Mouse (Mus musculus) forebrain, embryonic 16.5 days (tissue): ENCODE measurements at regions not wholly inside any gene's neighbourhood (a gene's known extent, or its start where the extent isn't known, plus 50 kb on each side); places are given as distances from the start of the nearest gene placed in this dataset.

Experiments
- ATAC-seq: fragments of 200-750 bp; cut with Nextera tagmentation; 2 replicates; pipeline ENCODE4 v1.8.0; 2017; ENCODE audit warnings: mild to moderate bottlenecking, moderate library complexity
- H3K27ac ChIP-seq: fragments of 300-500 bp; sonication (generic); 2 replicates; pipeline ENCODE4 v1.5.1; 2014; ENCODE audit warnings: low read length, control low read depth
- H3K27me3 ChIP-seq: fragments of 300-500 bp; sonication (generic); replicated peaks from 2 replicates; pipeline ENCODE4 v1.6.1; 2014; ENCODE audit warnings: low read length; ENCODE audit not compliant: control insufficient read depth, insufficient read depth
- H3K36me3 ChIP-seq: fragments of 300-500 bp; sonication (generic); 2 replicates; pipeline ENCODE4 v1.6.1; 2014; ENCODE audit not compliant: control insufficient read depth, insufficient read depth
- H3K4me1 ChIP-seq: fragments of 300-500 bp; sonication (generic); replicated peaks from 2 replicates; pipeline ENCODE4 v1.6.1; 2014; ENCODE audit warnings: low read length; ENCODE audit not compliant: control insufficient read depth, insufficient read depth
- H3K4me2 ChIP-seq: fragments of 300-500 bp; sonication (generic); 2 replicates; pipeline ENCODE4 v1.6.1; 2014; ENCODE audit warnings: mild to moderate bottlenecking, low read length, control low read depth
- H3K4me3 ChIP-seq: fragments of 300-500 bp; sonication (generic); replicated peaks from 2 replicates; pipeline ENCODE4 v1.5.1; 2014; ENCODE audit warnings: mild to moderate bottlenecking, low read length, control low read depth
- H3K9ac ChIP-seq: fragments of 300-500 bp; sonication (generic); replicated peaks from 2 replicates; pipeline ENCODE4 v1.6.1; 2014; ENCODE audit warnings: low read depth, low read length, control low read depth
- H3K9me3 ChIP-seq: fragments of 300-500 bp; sonication (generic); 2 replicates; pipeline ENCODE4 v1.6.1; 2016; ENCODE audit warnings: low read length; ENCODE audit not compliant: control insufficient read depth
- WGBS: fragments of 180-500 bp; shearing (Covaris S2); extraction: QIAGEN DNeasy Blood & Tissue Kit; methylation state at CpG from one replicate; pipeline ENCODE4 v1.1.7; 2014; 5-methylcytosine and 5-hydroxymethylcytosine counted together

- Histone ChIP-seq H3K27ac (no peak overlapping the region), H3K9ac (no peak overlapping the region), H3K4me1 (no peaks in the 10 kb centered on the region), H3K4me3 (no peak overlapping the region), H3K27me3 (no peaks in the 10 kb centered on the region), H3K9me3 (no peaks in the 10 kb centered on the region), H3K4me2 (no peak overlapping the region), H3K36me3 (no peaks in the 10 kb centered on the region)
- WGBS, result 50% methylated on average over 3 of the region's 3 CpGs
- ATAC-seq, result peak; percentile 75
These were observed 544.5 kb downstream of the H2afb1 start for GRCm38 (mm10) chrX:117559063-117559462.
